Mouse (Mus musculus) hindbrain, embryonic 12.5 days (tissue): ENCODE measurements around the gene Plekhg3. TPM values are rescaled to one million over a fixed set of nuclear protein-coding genes. Genes with fewer than 3 reads are reported as not detected.

Source experiments
- ATAC-seq: fragments of 200-750 bp; cut with Nextera tagmentation; 2 replicates; pipeline ENCODE4 v1.8.0; 2017; ENCODE audit warnings: moderate TSS enrichment; ENCODE audit not compliant: low FRiP score
- H3K27ac ChIP-seq: fragments of 300-500 bp; sonication (generic); 2 replicates; pipeline ENCODE4 v1.5.1; 2016; ENCODE audit warnings: mild to moderate bottlenecking
- H3K27me3 ChIP-seq: fragments of 300-500 bp; sonication (generic); 2 replicates; pipeline ENCODE4 v1.6.1; 2016; ENCODE audit warnings: mild to moderate bottlenecking
- H3K36me3 ChIP-seq: fragments of 300-500 bp; sonication (generic); 2 replicates; pipeline ENCODE4 v1.6.1; 2016; ENCODE audit warnings: mild to moderate bottlenecking
- H3K4me1 ChIP-seq: fragments of 300-500 bp; sonication (generic); 2 replicates; pipeline ENCODE4 v1.6.1; 2016
- H3K4me2 ChIP-seq: fragments of 300-500 bp; sonication (generic); replicated peaks from 2 replicates; pipeline ENCODE4 v1.6.1; 2016; ENCODE audit warnings: mild to moderate bottlenecking
- H3K4me3 ChIP-seq: fragments of 300-500 bp; sonication (generic); 2 replicates; pipeline ENCODE4 v1.5.1; 2016; ENCODE audit warnings: mild to moderate bottlenecking
- H3K9ac ChIP-seq: fragments of 300-500 bp; sonication (generic); 2 replicates; pipeline ENCODE4 v1.6.1; 2016; ENCODE audit warnings: mild to moderate bottlenecking, moderate library complexity
- H3K9me3 ChIP-seq: fragments of 300-500 bp; sonication (generic); replicated peaks from 2 replicates; pipeline ENCODE4 v1.6.1; 2016; ENCODE audit warnings: mild to moderate bottlenecking
- WGBS: fragments of 180-500 bp; shearing (Covaris S2); methylation state at CpG from one replicate; pipeline ENCODE4 v1.1.7; 2016; 5-methylcytosine and 5-hydroxymethylcytosine counted together
- polyA plus RNA-seq: library from polyadenylated mRNA; unstranded; fragments of >200 nt; fragmentation: Nextera tagmentation; extraction: Ambion mirVana; gene quantifications from 2 replicates; pipeline ENCODE4 v1.2.1, GENCODE M21; 2016

Gene Plekhg3
- 3.0 and 3.6 TPM in 2 replicates for polyA plus RNA-seq

- no peak within 1 kb of the TSS for H3K27ac ChIP-seq
- no peaks in the 10 kb centered on the region for H3K9me3 ChIP-seq
- ATAC-seq: no peak
- WGBS: 27% methylated on average over 6 of the region's 6 CpGs
- peaks cover 18% of the 10 kb centered on the region for H3K4me1 ChIP-seq
- H3K9ac ChIP-seq: no peak within 1 kb of the TSS
- peaks cover 63% of the 10 kb centered on the region for H3K27me3 ChIP-seq
- no peaks in the 10 kb centered on the region for H3K36me3 ChIP-seq
- H3K4me2 ChIP-seq: no peak within 1 kb of the TSS
- H3K4me3 ChIP-seq: no peak within 1 kb of the TSS
Measured at GRCm38 (mm10) chr12:76530580-76531139, at the start of gene Plekhg3. TSS of gene Plekhg3 (plus strand) at chr12:76530891.

- 74% methylated on average over 2 of the region's 2 CpGs for WGBS
- no peaks in the 10 kb centered on the region for H3K36me3 ChIP-seq
- ATAC-seq: no peak
- H3K9me3 ChIP-seq: no peaks in the 10 kb centered on the region
- H3K9ac ChIP-seq: no peak overlapping the region
- H3K4me1 ChIP-seq: no peaks in the 10 kb centered on the region; the same call in 1 of the 2 replicates
- H3K27ac ChIP-seq: no peak overlapping the region
- H3K4me2 ChIP-seq: no peak overlapping the region
- no peaks in the 10 kb centered on the region for H3K27me3 ChIP-seq
- no peak overlapping the region for H3K4me3 ChIP-seq
Measured at GRCm38 (mm10) chr12:76482446-76482845, 48.2 kb upstream of the Plekhg3 start.

DNA sequence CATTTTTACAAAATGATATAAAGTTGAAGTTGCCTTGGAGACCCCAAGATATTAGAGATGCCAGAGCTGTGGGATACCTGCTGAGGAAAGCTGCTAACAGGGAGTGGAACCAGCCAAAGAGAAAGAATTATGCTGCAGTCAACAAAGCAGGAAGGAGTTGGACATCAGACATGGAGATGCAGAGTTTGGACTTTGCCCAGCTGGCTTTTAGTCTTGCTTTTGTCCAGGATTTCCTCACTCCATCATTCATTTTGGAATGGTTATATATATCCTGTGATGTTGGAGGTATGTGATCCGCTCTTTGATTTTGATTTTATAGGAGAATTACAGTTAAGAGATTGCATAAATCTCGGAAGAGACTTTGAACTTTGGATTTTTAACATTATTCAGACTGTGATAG lies 47.7 kb upstream of the Plekhg3 start:
- Histone ChIP-seq H3K4me2 (no peak overlapping the region), H3K4me3 (no peak overlapping the region), H3K9me3 (no peaks in the 10 kb centered on the region), H3K27me3 (no peaks in the 10 kb centered on the region), H3K4me1 (no peaks in the 10 kb centered on the region; the same call in 1 of the 2 replicates), H3K9ac (no peak overlapping the region), H3K36me3 (no peaks in the 10 kb centered on the region), H3K27ac (no peak overlapping the region)
- no peak for ATAC-seq
- WGBS: 92% methylated on average over 2 of the region's 2 CpGs

DNA sequence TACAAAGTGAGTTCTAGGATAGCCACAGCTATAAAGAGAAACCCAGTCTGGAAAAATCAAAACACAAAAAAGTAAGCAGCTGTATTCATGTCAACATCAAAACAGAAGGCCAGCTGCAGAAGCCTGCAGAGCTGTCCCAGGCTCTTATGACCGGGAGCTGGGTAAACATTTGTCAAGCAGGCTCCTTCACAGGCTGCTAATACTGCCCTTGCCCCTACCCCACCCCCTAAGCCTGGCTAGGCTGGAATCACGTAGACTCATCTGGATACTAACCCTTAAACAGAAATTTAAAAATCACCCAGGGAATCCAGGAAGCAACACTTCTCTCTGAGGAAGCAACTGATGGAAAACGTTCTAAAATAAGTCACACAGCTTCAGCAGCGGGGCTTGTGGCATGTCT lies 45.8 kb upstream of the Plekhg3 start:
- no peaks in the 10 kb centered on the region for H3K27me3 ChIP-seq
- ATAC-seq: no peak
- no peak overlapping the region for H3K27ac ChIP-seq
- H3K4me1 ChIP-seq: no peaks in the 10 kb centered on the region
- H3K36me3 ChIP-seq: no peaks in the 10 kb centered on the region
- no peak overlapping the region for H3K9ac ChIP-seq
- WGBS: 59% methylated on average over 4 of the region's 4 CpGs
- no peaks in the 10 kb centered on the region for H3K9me3 ChIP-seq
- no peak overlapping the region for H3K4me2 ChIP-seq
- H3K4me3 ChIP-seq: no peak overlapping the region

GRCm38 (mm10) chr12:76485381-76485780 lies 45.3 kb upstream of the Plekhg3 start:
- Histone ChIP-seq H3K4me2 (no peak overlapping the region), H3K9me3 (no peaks in the 10 kb centered on the region), H3K9ac (no peak overlapping the region), H3K27ac (no peak overlapping the region), H3K4me3 (no peak overlapping the region), H3K36me3 (no peaks in the 10 kb centered on the region), H3K27me3 (no peaks in the 10 kb centered on the region), H3K4me1 (no peaks in the 10 kb centered on the region)
- WGBS: 52% methylated on average over 11 of the region's 11 CpGs
- no peak for ATAC-seq

GRCm38 (mm10) chr12:76486943-76487342 lies 43.7 kb upstream of the Plekhg3 start:
- Histone ChIP-seq H3K27me3 (no peaks in the 10 kb centered on the region), H3K4me1 (no peaks in the 10 kb centered on the region), H3K9ac (no peak overlapping the region), H3K9me3 (peaks cover 4% of the 10 kb centered on the region; the same call in 1 of the 2 replicates), H3K4me3 (no peak overlapping the region), H3K4me2 (no peak overlapping the region), H3K36me3 (no peaks in the 10 kb centered on the region), H3K27ac (no peak overlapping the region)
- no peak for ATAC-seq
- WGBS: 80% methylated on average over 9 of the region's 9 CpGs

GRCm38 (mm10) chr12:76490798-76491197 lies 39.9 kb upstream of the Plekhg3 start:
- no peak for ATAC-seq
- H3K27ac ChIP-seq: no peak overlapping the region
- no peaks in the 10 kb centered on the region for H3K4me1 ChIP-seq
- H3K27me3 ChIP-seq: no peaks in the 10 kb centered on the region
- H3K4me3 ChIP-seq: no peak overlapping the region
- peaks cover 4% of the 10 kb centered on the region; the same call in 1 of the 2 replicates for H3K9me3 ChIP-seq
- WGBS: 76% methylated on average over 1 of the region's 1 CpGs
- no peak overlapping the region for H3K4me2 ChIP-seq
- H3K9ac ChIP-seq: no peak overlapping the region
- H3K36me3 ChIP-seq: no peaks in the 10 kb centered on the region

DNA sequence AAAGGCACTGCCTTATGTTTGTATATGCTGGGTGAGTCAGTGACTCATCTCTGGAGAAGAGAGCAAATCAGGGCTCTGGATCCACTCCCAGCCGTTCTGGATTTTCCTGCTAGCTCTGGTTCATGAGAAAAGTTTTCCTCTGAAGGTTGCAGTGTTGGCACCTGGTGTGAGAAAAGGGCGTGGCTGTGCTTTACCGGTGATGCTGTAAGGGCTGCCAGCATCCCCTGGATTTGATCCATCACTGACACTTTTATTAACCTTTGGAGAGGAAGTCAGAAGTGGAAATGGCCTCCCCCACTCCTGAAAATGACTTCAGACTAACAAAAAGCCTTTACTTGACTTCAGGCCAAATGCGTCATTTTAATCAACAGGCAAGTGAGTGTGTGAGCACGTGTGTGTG lies 37.2 kb upstream of the Plekhg3 start:
- 72% methylated on average over 5 of the region's 5 CpGs for WGBS
- H3K4me2 ChIP-seq: no peak overlapping the region
- no peaks in the 10 kb centered on the region for H3K4me1 ChIP-seq
- peaks cover 4% of the 10 kb centered on the region; the same call in 1 of the 2 replicates for H3K9me3 ChIP-seq
- no peak overlapping the region for H3K27ac ChIP-seq
- H3K4me3 ChIP-seq: no peak overlapping the region
- no peaks in the 10 kb centered on the region for H3K36me3 ChIP-seq
- H3K27me3 ChIP-seq: no peaks in the 10 kb centered on the region
- ATAC-seq: no peak
- no peak overlapping the region for H3K9ac ChIP-seq

GRCm38 (mm10) chr12:76495381-76495780 lies 35.3 kb upstream of the Plekhg3 start:
- Histone ChIP-seq H3K9me3 (peaks cover 4% of the 10 kb centered on the region; the same call in 1 of the 2 replicates), H3K27ac (no peak overlapping the region), H3K4me1 (no peaks in the 10 kb centered on the region), H3K4me3 (no peak overlapping the region), H3K27me3 (no peaks in the 10 kb centered on the region), H3K9ac (no peak overlapping the region), H3K4me2 (no peak overlapping the region), H3K36me3 (no peaks in the 10 kb centered on the region)
- no peak for ATAC-seq
- 82% methylated on average over 4 of the region's 4 CpGs for WGBS

GRCm38 (mm10) chr12:76496324-76496723 lies 34.4 kb upstream of the Plekhg3 start:
- Histone ChIP-seq H3K36me3 (no peaks in the 10 kb centered on the region), H3K9me3 (no peaks in the 10 kb centered on the region), H3K4me2 (no peak overlapping the region), H3K4me1 (no peaks in the 10 kb centered on the region), H3K27me3 (no peaks in the 10 kb centered on the region), H3K4me3 (no peak overlapping the region), H3K27ac (no peak overlapping the region), H3K9ac (no peak overlapping the region)
- no peak for ATAC-seq
- WGBS: 31% methylated on average over 12 of the region's 12 CpGs

DNA sequence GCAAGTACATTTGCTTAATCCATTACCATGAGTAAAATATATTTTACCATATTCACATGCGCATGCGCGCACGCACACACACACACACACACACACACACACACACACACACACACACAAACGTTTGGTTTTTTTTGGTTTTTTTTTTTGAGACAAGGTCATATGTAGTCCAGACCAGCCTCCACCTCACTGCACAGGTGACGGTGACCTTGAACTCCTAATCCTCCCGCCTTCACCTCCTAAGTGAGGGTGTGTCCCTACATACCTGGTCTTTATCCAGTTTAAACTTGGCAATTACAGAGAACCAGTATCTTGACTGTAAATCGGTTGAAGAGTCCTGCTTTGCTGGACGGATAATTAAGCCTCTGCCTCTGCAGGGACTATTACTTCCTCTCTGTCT lies 31.4 kb upstream of the Plekhg3 start:
- H3K27me3 ChIP-seq: no peaks in the 10 kb centered on the region
- no peak overlapping the region for H3K4me2 ChIP-seq
- WGBS: 91% methylated on average over 9 of the region's 9 CpGs
- H3K4me3 ChIP-seq: no peak overlapping the region
- no peaks in the 10 kb centered on the region for H3K9me3 ChIP-seq
- ATAC-seq: no peak
- H3K9ac ChIP-seq: no peak overlapping the region
- no peaks in the 10 kb centered on the region for H3K36me3 ChIP-seq
- no peak overlapping the region for H3K27ac ChIP-seq
- 0 out of 2 replicates have a peak, but pooled peaks cover 2% of the 10 kb centered on the region for H3K4me1 ChIP-seq

DNA sequence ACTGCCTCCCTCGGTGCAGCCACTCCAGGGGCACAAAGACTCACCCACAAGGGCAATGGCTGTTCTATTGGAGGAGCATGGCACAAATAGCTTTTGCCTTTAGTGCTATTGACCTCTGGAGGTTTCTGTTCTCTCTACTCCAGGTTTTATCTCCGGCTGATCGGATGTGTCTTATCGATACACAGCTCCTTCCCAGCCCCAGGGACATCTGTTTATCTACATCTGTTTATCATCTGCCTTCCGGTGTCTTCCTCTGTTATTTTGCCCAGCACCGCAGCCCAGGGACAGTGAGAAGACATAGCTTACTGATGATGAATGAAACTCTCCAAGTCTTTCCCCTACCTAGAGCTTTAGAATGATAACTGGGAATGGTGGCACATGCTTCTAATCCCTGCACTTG lies 30.6 kb upstream of the Plekhg3 start:
- H3K9me3 ChIP-seq: no peaks in the 10 kb centered on the region
- H3K4me2 ChIP-seq: no peak overlapping the region
- H3K27me3 ChIP-seq: no peaks in the 10 kb centered on the region
- 89% methylated on average over 6 of the region's 6 CpGs for WGBS
- ATAC-seq: no peak
- H3K4me3 ChIP-seq: no peak overlapping the region
- no peaks in the 10 kb centered on the region for H3K36me3 ChIP-seq
- no peak overlapping the region for H3K27ac ChIP-seq
- 0 out of 2 replicates have a peak, but pooled peaks cover 2% of the 10 kb centered on the region for H3K4me1 ChIP-seq
- H3K9ac ChIP-seq: no peak overlapping the region

GRCm38 (mm10) chr12:76500896-76501295 lies 29.8 kb upstream of the Plekhg3 start:
- Histone ChIP-seq H3K27me3 (no peaks in the 10 kb centered on the region), H3K9ac (no peak overlapping the region), H3K4me1 (0 out of 2 replicates have a peak, but pooled peaks cover 2% of the 10 kb centered on the region), H3K36me3 (no peaks in the 10 kb centered on the region), H3K4me2 (no peak overlapping the region), H3K9me3 (no peaks in the 10 kb centered on the region), H3K27ac (no peak overlapping the region), H3K4me3 (no peak overlapping the region)
- ATAC-seq: no peak
- WGBS: 83% methylated on average over 2 of the region's 3 CpGs
